Mouse (Mus musculus) heart, embryonic 12.5 days (tissue): ENCODE measurements around the gene Crtam. TPM values are rescaled to one million over a fixed set of nuclear protein-coding genes. Genes with fewer than 3 reads are reported as not detected.

ENCODE experiments used
- ATAC-seq: fragments of 200-750 bp; cut with Nextera tagmentation; 2 replicates; pipeline ENCODE4 v1.8.0; 2017; ENCODE audit warnings: moderate TSS enrichment, moderate library complexity; ENCODE audit not compliant: insufficient number of reproducible peaks, low FRiP score
- H3K27ac ChIP-seq: fragments of 300-500 bp; sonication (generic); 2 replicates; pipeline ENCODE4 v1.5.1; 2016; ENCODE audit warnings: mild to moderate bottlenecking, moderate library complexity; ENCODE audit not compliant: poor library complexity, severe bottlenecking
- H3K27me3 ChIP-seq: fragments of 300-500 bp; sonication (generic); replicated peaks from 2 replicates; pipeline ENCODE4 v1.6.1; 2016; ENCODE audit warnings: mild to moderate bottlenecking, moderate library complexity
- H3K36me3 ChIP-seq: fragments of 300-500 bp; sonication (generic); 2 replicates; pipeline ENCODE4 v1.6.1; 2016; ENCODE audit warnings: mild to moderate bottlenecking, moderate library complexity
- H3K4me1 ChIP-seq: fragments of 300-500 bp; sonication (generic); replicated peaks from 2 replicates; pipeline ENCODE4 v1.6.1; 2016; ENCODE audit warnings: mild to moderate bottlenecking
- H3K4me2 ChIP-seq: fragments of 300-500 bp; sonication (generic); 2 replicates; pipeline ENCODE4 v1.6.1; 2016; ENCODE audit warnings: mild to moderate bottlenecking, moderate library complexity
- H3K4me3 ChIP-seq: fragments of 300-500 bp; sonication (generic); 2 replicates; pipeline ENCODE4 v1.5.1; 2016; ENCODE audit warnings: mild to moderate bottlenecking
- H3K9ac ChIP-seq: fragments of 300-500 bp; sonication (generic); 2 replicates; pipeline ENCODE4 v1.6.1; 2016; ENCODE audit warnings: mild to moderate bottlenecking, moderate library complexity
- H3K9me3 ChIP-seq: fragments of 300-500 bp; sonication (generic); replicated peaks from 2 replicates; pipeline ENCODE4 v1.6.1; 2016; ENCODE audit warnings: mild to moderate bottlenecking, moderate library complexity
- WGBS: fragments of 180-500 bp; shearing (Covaris S2); methylation state at CpG from one replicate; pipeline ENCODE4 v1.1.7; 2016; 5-methylcytosine and 5-hydroxymethylcytosine counted together
- polyA plus RNA-seq: library from polyadenylated mRNA; unstranded; fragments of >200 nt; fragmentation: Nextera tagmentation; extraction: Ambion mirVana; gene quantifications from 2 replicates; pipeline ENCODE4 v1.2.1, GENCODE M21; 2016

Gene Crtam
- 0.17 and 0.18 TPM in 2 replicates for polyA plus RNA-seq

DNA sequence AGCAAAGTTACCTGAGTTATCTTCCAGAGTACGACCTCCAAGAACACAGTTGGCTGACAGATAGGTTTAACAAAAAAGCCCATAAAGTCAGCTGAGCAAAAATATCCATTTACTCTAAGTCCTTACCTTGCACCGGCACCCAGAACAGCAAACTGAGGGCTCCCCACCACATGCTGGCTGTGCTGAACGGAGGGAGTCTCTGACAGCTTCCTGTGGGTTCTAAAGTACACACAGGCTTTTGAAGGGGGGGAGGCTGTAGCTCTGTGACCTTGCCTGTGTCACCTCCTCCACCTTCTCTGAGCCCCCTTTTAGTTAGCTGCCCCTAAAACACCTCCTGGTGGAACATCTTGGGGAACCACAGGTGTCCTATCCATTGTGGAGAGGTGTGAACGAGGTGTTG is at the start of gene Crtam:
Gene Crtam, minus strand, starts transcription at position 214 of the 400 bp plus-strand sequence.
- H3K4me1 ChIP-seq: no peaks in the 10 kb centered on the region
- H3K27ac ChIP-seq: no peak within 1 kb of the TSS
- no peak for ATAC-seq
- no peaks in the 10 kb centered on the region for H3K27me3 ChIP-seq
- no peak within 1 kb of the TSS for H3K9ac ChIP-seq
- no peaks in the 10 kb centered on the region for H3K9me3 ChIP-seq
- H3K36me3 ChIP-seq: no peaks in the 10 kb centered on the region
- H3K4me2 ChIP-seq: no peak within 1 kb of the TSS
- 24% methylated on average over 4 of the region's 4 CpGs for WGBS
- H3K4me3 ChIP-seq: no peak within 1 kb of the TSS

DNA sequence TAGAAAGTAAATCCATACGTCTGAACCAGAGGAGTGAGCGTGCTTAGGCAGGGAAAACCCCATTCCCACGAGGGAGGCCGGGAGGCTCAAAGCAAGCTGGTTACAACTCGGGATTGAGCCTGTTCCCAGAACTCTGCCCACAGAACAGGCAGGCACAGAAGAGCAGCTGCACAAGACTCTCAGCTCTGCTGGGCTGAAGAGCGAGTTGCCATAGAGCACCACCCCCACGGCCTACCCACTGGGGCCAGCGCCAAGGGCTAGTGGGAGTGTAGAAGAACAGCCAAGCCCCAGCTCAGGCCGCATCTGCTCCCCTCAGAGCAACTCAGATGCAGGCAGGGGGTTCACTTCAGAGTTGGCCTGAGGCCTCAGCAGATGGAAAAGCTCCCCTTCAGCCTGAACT is 49.7 kb upstream of the Crtam start:
- 85% methylated on average over 9 of the region's 9 CpGs for WGBS

DNA sequence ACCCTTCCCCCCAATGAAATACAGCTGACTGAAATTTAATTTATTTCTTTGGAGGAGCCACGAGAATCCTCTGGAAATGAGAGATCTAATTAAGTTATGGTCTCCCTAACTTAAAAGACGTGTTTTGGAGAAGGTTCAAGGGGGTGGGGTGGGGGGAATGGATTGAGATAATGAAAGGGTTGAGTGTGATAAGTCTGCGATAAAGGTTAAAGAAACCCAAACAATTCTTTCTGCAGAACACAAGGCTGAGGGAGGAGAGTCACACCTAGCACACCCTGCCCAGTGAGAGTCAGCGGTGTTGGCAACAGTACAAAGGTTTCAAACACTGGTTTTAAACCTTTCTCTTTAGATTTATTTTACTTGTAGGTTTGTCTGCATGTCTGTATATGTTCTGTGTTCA is 49.0 kb upstream of the Crtam start:
- Histone ChIP-seq H3K36me3 (peaks cover 4% of the 10 kb centered on the region; the same call in 1 of the 2 replicates), H3K4me1 (peaks cover 44% of the 10 kb centered on the region), H3K4me2 (no peak overlapping the region), H3K27ac (no peak overlapping the region), H3K4me3 (no peak overlapping the region), H3K9ac (no peak overlapping the region), H3K9me3 (0 out of 2 replicates have a peak, but pooled peaks cover 4% of the 10 kb centered on the region), H3K27me3 (no peaks in the 10 kb centered on the region)
- 64% methylated on average over 4 of the region's 4 CpGs for WGBS
- no peak for ATAC-seq

More for the DNA sequence above, 49.7 kb upstream of the Crtam start:
- Histone ChIP-seq H3K36me3 (peaks cover 3% of the 10 kb centered on the region; the same call in 1 of the 2 replicates), H3K27ac (no peak overlapping the region), H3K4me3 (no peak overlapping the region), H3K9ac (no peak overlapping the region), H3K9me3 (0 out of 2 replicates have a peak, but pooled peaks cover 4% of the 10 kb centered on the region), H3K27me3 (no peaks in the 10 kb centered on the region), H3K4me1 (peaks cover 38% of the 10 kb centered on the region), H3K4me2 (no peak overlapping the region)
- ATAC-seq: no peak

DNA sequence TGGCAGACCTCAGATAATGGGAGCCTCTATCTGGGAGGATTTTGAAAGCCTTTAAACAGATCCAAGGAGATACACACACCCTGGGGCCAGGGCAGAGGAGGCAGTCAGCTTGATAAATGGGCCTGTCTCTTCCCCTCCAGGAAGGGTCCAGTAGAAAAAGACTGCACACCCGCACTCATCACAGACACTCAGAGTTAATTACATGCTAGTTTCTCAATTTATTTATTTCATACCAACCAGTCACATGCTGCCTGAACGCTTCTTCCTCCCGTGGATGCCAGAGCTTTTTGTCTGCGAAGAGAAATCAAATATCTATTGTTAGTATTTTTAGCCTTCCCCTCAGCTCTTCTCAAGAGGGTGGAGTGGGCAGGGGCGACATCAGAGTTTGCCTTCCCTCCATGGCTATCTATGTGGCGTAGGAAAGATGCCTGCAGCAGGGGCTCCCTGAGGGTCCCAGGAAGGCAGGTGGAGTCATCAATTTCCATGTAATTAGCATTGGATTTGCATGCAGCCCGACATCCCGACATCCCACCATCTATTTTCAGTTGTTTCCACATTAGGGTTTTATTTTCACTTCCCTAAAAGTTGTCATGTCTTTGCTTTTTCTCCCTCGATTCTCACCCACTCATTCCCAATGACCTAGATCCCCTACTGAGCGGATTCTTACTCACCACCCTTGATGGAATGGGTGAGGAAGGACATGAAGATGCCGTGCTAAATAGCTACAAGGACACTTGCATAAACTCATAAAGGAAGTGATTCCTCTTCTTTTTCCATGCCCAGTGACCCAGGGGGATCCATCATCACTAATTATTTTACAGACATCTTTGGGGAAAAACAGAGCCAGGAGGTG is 46.9 kb upstream of the Crtam start:
- H3K27me3 ChIP-seq: no peaks in the 10 kb centered on the region
- no peak overlapping the region for H3K27ac ChIP-seq
- H3K4me1 ChIP-seq: peaks cover 40% of the 10 kb centered on the region
- no peak overlapping the region for H3K9ac ChIP-seq
- H3K36me3 ChIP-seq: peaks cover 15% of the 10 kb centered on the region
- no peak overlapping the region for H3K4me3 ChIP-seq
- ATAC-seq: no peak
- 0 out of 2 replicates have a peak, but pooled peaks cover 4% of the 10 kb centered on the region for H3K9me3 ChIP-seq
- 51% methylated on average over 11 of the region's 11 CpGs for WGBS
- 0 out of 2 replicates have a peak overlapping the region, but pooled peaks have one; percentile 9 for H3K4me2 ChIP-seq

DNA sequence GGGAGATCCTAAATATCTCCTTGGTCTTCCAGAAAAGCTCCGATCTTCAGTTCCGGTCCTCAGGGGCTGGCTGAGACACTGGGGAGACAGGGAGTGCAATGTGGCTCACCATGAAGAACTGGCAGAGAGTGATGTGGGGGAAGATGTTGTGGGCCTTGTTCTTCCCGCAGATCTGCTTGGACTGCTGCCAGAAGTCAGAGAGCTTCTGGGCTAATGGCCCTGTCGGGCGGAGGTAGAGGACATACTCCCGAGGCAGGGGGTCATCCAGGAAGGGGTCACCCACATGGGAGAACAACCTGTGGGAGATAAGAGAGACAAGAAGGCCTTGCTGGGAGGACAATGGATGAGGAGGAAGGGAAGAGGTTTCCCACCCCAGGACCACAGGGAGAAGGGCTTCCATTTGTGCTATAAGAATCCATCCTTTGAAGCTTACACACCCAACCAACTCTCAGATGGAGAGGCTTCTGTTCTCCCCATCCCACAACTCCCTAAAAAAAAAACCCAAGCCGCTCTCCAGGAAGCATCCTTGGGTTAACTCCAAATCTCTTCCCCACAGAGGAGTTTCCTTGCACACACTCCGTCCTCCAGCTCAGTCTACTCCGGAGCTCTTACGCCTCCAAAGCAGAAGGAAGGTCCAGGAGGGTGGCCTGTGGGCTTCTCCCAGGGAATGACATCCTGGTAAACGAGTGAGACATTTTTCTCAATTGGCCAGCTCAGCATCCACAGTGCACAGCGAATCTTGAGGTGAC is 46.1 kb upstream of the Crtam start:
- ATAC-seq: no peak
- Histone ChIP-seq H3K36me3 (peaks cover 15% of the 10 kb centered on the region), H3K4me2 (no peak overlapping the region), H3K4me1 (peaks cover 42% of the 10 kb centered on the region), H3K27ac (no peak overlapping the region), H3K4me3 (no peak overlapping the region), H3K27me3 (no peaks in the 10 kb centered on the region), H3K9me3 (0 out of 2 replicates have a peak, but pooled peaks cover 4% of the 10 kb centered on the region), H3K9ac (no peak overlapping the region)
- 51% methylated on average over 12 of the region's 12 CpGs for WGBS

DNA sequence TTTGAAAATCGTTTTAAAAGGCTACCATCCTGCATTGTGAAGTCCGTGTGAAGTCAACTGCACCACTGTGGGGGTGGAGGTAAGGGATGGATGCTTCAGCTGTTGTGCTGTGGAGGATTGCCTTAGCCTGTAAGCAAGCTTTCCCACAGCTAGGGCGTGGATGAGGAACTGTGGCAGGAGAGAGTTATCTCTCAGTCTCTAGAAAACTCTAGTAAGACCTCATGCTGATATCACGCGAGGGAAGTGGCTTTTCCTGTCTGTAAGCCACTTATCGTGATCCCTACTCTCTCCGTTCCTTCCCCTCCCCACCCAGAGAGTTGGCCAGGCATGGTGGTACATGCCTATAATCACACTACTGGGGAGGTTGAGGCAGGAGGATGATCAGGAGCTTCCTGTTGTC is 44.9 kb upstream of the Crtam start:
- WGBS: 51% methylated on average over 7 of the region's 7 CpGs
- 0 out of 2 replicates have a peak, but pooled peaks cover 4% of the 10 kb centered on the region for H3K9me3 ChIP-seq
- ATAC-seq: no peak
- no peak overlapping the region for H3K27ac ChIP-seq
- H3K4me3 ChIP-seq: no peak overlapping the region
- peaks cover 15% of the 10 kb centered on the region for H3K36me3 ChIP-seq
- no peak overlapping the region for H3K4me2 ChIP-seq
- no peaks in the 10 kb centered on the region for H3K27me3 ChIP-seq
- no peak overlapping the region for H3K9ac ChIP-seq
- peaks cover 44% of the 10 kb centered on the region for H3K4me1 ChIP-seq

DNA sequence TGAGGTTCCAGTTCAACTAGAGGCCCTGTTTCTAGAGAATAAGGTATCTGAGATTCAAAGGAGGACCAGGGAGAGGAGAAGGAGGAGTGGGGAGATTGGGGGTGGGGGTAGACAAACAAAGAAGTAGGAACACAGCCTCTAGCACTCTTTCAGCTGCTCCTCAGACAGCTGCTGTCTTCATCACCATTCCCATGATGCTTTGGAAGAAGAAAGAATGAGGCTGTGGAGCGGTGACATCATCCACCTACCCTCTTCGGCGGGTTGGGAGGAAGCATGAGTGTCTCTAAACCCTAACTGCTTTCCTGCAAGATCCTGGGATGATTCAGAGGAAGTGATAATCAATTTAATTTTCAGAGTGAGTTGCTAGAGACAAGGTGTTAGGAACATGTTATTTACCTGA is 44.4 kb upstream of the Crtam start:
- no peak for ATAC-seq
- H3K4me2 ChIP-seq: no peak overlapping the region
- H3K27ac ChIP-seq: no peak overlapping the region

DNA sequence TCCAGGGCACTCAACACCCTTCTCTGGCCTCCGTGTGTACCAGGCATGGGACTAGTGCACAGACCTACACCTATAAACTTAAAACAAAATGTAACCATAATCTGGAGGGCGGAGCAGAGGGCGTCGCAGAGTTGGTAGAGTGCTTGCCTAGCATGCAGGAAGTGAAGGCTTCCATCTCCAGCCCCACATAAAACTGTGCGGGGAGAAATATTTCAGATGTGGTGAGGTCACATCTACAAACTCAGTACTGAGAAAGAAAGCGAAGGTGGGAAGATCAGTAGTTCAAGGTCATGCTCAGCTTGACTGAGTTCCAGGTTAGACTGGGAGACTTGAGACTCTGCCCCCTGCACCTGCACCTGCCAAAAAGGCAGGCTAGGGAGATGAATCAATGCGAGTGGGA is 43.8 kb upstream of the Crtam start:
- Histone ChIP-seq H3K9me3 (no peaks in the 10 kb centered on the region), H3K27me3 (no peaks in the 10 kb centered on the region), H3K4me3 (no peak overlapping the region), H3K4me1 (peaks cover 39% of the 10 kb centered on the region), H3K9ac (no peak overlapping the region), H3K36me3 (peaks cover 17% of the 10 kb centered on the region), H3K27ac (no peak overlapping the region), H3K4me2 (no peak overlapping the region)
- 91% methylated on average over 7 of the region's 7 CpGs for WGBS
- no peak for ATAC-seq

More for the DNA sequence above, 44.4 kb upstream of the Crtam start:
- H3K27me3 ChIP-seq: no peaks in the 10 kb centered on the region
- H3K4me3 ChIP-seq: no peak overlapping the region
- WGBS: 67% methylated on average over 3 of the region's 3 CpGs
- peaks cover 43% of the 10 kb centered on the region for H3K4me1 ChIP-seq
- 0 out of 2 replicates have a peak, but pooled peaks cover 2% of the 10 kb centered on the region for H3K9me3 ChIP-seq
- H3K9ac ChIP-seq: no peak overlapping the region
- peaks cover 15% of the 10 kb centered on the region for H3K36me3 ChIP-seq

DNA sequence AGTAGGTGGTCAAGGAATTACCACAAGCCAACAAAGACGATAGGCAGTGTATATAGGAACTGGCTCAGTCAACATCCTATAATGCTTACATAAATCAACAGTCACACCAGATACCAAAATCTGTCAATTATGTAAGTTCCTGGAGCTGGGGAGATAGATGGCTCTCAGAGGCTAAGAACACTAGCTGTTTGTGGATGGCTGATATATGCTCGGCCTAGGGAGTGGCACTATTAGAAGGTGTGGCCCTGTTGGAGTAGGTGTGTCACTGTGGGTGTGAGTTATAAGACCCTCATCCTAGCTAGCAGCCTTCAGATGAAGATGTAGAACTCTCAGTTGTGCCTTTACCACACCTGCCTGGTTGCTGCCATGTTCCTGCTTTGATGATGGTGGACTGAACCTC is 43.2 kb upstream of the Crtam start:
- WGBS: 79% methylated on average over 2 of the region's 2 CpGs
- H3K27me3 ChIP-seq: no peaks in the 10 kb centered on the region
- no peak overlapping the region for H3K4me3 ChIP-seq
- no peak overlapping the region for H3K9ac ChIP-seq
- ATAC-seq: no peak
- H3K36me3 ChIP-seq: peaks cover 23% of the 10 kb centered on the region
- peaks cover 39% of the 10 kb centered on the region for H3K4me1 ChIP-seq
- H3K27ac ChIP-seq: no peak overlapping the region
- H3K9me3 ChIP-seq: no peaks in the 10 kb centered on the region
- H3K4me2 ChIP-seq: no peak overlapping the region

DNA sequence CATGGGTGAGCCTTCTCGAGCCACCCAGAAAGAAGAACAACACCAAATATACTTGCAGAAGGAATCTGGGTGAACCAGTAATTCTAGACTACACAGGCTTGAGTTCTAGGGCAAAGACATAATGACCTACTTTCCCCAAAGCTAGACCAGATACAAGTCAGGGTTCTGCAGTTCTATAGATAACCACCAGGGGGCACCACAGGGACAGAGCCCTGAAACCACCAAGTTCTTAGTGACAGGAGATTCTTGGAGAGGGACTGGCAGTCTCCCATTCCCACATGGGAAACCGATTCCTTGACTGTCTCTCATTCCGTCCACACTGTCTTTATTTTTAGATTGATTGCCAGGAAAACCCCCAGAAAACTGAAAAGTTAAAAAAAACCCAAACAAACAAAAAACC is 40.2 kb upstream of the Crtam start:
- no peak for ATAC-seq
- H3K9me3 ChIP-seq: no peaks in the 10 kb centered on the region
- peaks cover 25% of the 10 kb centered on the region; the same call in 1 of the 2 replicates for H3K36me3 ChIP-seq
- 11% methylated on average over 3 of the region's 3 CpGs for WGBS
- no peaks in the 10 kb centered on the region for H3K27me3 ChIP-seq
- H3K9ac ChIP-seq: no peak overlapping the region
- H3K27ac ChIP-seq: no peak overlapping the region
- peaks cover 29% of the 10 kb centered on the region for H3K4me1 ChIP-seq
- H3K4me3 ChIP-seq: no peak overlapping the region
- no peak overlapping the region for H3K4me2 ChIP-seq

DNA sequence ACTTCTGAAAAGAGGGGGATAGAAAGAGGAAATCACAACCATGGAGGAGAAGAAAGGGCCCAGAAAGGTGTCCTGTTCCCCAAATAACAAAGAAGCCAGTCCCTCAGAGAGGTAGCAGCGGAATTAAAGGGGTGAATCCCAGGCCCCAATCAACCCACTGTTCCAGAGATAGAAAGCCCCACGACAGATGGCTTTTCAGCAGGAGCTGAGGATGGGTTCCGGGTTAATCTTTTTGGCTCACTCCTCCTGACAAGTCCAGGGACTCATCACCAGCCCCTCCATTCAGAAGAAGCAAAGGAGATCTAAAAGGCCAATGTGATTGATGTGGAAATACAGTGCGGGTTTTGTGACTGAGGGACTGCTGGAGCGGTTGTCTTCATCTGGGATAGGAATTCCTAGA is 39.2 kb upstream of the Crtam start:
- no peak overlapping the region for H3K4me3 ChIP-seq
- 75% methylated on average over 5 of the region's 5 CpGs for WGBS
- peaks cover 20% of the 10 kb centered on the region for H3K4me1 ChIP-seq
- H3K27ac ChIP-seq: no peak overlapping the region
- no peak overlapping the region for H3K4me2 ChIP-seq
- H3K9ac ChIP-seq: no peak overlapping the region
- no peaks in the 10 kb centered on the region for H3K9me3 ChIP-seq
- peaks cover 25% of the 10 kb centered on the region; the same call in 1 of the 2 replicates for H3K36me3 ChIP-seq
- no peak for ATAC-seq
- no peaks in the 10 kb centered on the region for H3K27me3 ChIP-seq
